ENCODE assay signal across 20 mouse cellular contexts in genomic region chr2:101084648-101085047, GRCm38 (mm10).
DNase-seq lines count a peak whose midpoint lies in the region; ATAC-seq and TF ChIP-seq lines count a peak whose summit lies in the region.
"Had no signal": no experiment of that assay in that cellular context is flagged by ENCODE, and none has a peak within 500 bp of the region (broad histone marks: within the 10 kb centered on the region; RNA-seq: fewer than 3 reads in every experiment).

No protein-coding gene starts in this region.

- H3K9me3 ChIP-seq in midbrain, postnatal 0 days (ENCODE audit: low read length), result no peaks in the 10 kb centered on the region
- H3K9me3 ChIP-seq: G1E had no signal

- DNase-seq in frontal cortex, postnatal 14 days (ENCODE audit: low spot score in 2 of 2), result no peak
- no peak for DNase-seq in midbrain, postnatal 0 days (ENCODE audit: low spot score)
- DNase-seq: adrenal gland, adult 2 months; adrenal gland, adult 8-10 months; adrenal gland, postnatal 10 days; adrenal gland, postnatal 14 days; adrenal gland, postnatal 25 days; adrenal gland, postnatal 36 days; B cell, adult 2 months; cerebellum, adult 11 months; cerebellum, adult 11-12 months; cerebellum, adult 18-20 months; cerebellum, adult 2 months had no signal

- H3K79me2 ChIP-seq in C2C12 (ENCODE audit: control insufficient read depth, insufficient read depth), result no peaks in the 10 kb centered on the region

- H3K4me1 ChIP-seq in midbrain, postnatal 0 days (ENCODE audit: insufficient read depth, low read length), result no peaks in the 10 kb centered on the region

- H3K36me3 ChIP-seq in C2C12 (ENCODE audit: control insufficient read depth, insufficient read depth), result no peaks in the 10 kb centered on the region
- no peaks in the 10 kb centered on the region for H3K36me3 ChIP-seq in midbrain, postnatal 0 days (ENCODE audit: insufficient read depth, low read length)
- H3K36me3 ChIP-seq: G1E had no signal

- H3K4me2 ChIP-seq in midbrain, postnatal 0 days (ENCODE audit: low read depth, low read length, poor library complexity, severe bottlenecking), result no peak overlapping the region

- H3K27me3 ChIP-seq in C2C12 (ENCODE audit: control insufficient read depth, insufficient read depth, insufficient read length), result no peaks in the 10 kb centered on the region
- H3K27me3 ChIP-seq in midbrain, postnatal 0 days (ENCODE audit: insufficient read depth, low read length), result no peaks in the 10 kb centered on the region
- H3K27me3 ChIP-seq: CH12.LX, Patski had no signal

- no peak overlapping the region for H3K9ac ChIP-seq in midbrain, postnatal 0 days (replicated peaks; ENCODE audit: low read length, poor library complexity, severe bottlenecking)

- ATAC-seq in frontal cortex, adult (ENCODE audit: low TSS enrichment), result peak; percentile 67; the same call in 1 of the 2 replicates
- no peak for ATAC-seq in midbrain, postnatal 0 days (ENCODE audit: low FRiP score)
- ATAC-seq: activated CD4-positive, CD25-positive, alpha-beta regulatory T cell, adult 4 months; CD4-positive, CD25-positive, alpha-beta regulatory T cell, adult 4 months; Patski had no signal

- no peak overlapping the region for H3K27ac ChIP-seq in midbrain, postnatal 0 days (ENCODE audit: low read depth, low read length)

- no peak overlapping the region for H3ac ChIP-seq in C2C12 (ENCODE audit: control insufficient read depth, insufficient read length, low read depth)

- no peaks in the 10 kb centered on the region for H3K79me3 ChIP-seq in C2C12 (ENCODE audit: low read depth)

- TF ChIP-seq CTCF in C2C12 (IDR thresholded peaks at IDR 0.05; ENCODE audit: control insufficient read depth, insufficient read depth, insufficient read length), result no peak
- TF ChIP-seq CTCF in midbrain, postnatal 0 days (IDR thresholded peaks at IDR 0.05), result no peak

- H3K4me3 ChIP-seq in C2C12 (ENCODE audit: insufficient read depth, poor library complexity, severe bottlenecking), result no peak overlapping the region
- no peak overlapping the region for H3K4me3 ChIP-seq in midbrain, postnatal 0 days (ENCODE audit: low read depth, low read length)

- WGBS in midbrain, postnatal 0 days, result 97% methylated on average over 1 of the region's 1 CpGs

TF ChIP-seq in C2C12, 6 proteins besides CTCF, POLR2A, EP300 and RAD21:
- TF ChIP-seq MYOD1 (IDR thresholded peaks at IDR 0.05; ENCODE audit: control insufficient read depth, insufficient read length, low read depth) (no peak), FOSL1 (IDR thresholded peaks at IDR 0.05; ENCODE audit: insufficient read depth, low read length, poor library complexity, severe bottlenecking) (peak; percentile 53)
